Comparison of ENCODE assay signal across 8 mouse cellular contexts in the genomic region with DNA sequence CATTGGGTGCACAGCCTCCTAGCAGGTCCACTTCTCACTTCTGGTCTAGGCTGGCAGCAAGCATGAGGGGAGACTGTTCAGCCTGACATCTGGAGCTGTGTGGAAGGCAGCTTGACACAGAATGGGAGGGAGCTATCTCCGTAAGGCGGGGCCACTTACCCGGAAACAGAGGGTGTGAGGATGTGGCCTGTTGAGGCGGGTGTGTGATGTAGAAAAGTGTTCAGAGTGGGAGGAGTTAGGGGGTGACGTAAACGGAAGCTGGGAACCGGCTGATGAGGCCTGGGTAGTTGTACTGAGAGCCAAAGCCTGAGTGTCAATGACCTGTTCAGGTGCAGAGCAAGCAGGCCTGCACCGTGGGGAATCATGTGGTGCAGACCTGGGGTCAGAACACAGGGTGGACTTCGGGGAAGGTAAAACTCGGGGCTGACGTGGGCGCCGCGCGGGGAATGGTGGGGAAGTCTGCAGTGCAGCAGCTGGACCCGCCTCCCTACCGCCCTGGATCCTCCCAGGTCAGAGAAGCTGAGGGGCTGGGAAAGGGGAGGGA. TPM values are rescaled to one million over a fixed set of nuclear protein-coding genes. Genes with fewer than 3 reads are reported as not detected.
DNase-seq lines count a peak whose midpoint lies in the region; ATAC-seq and TF ChIP-seq lines count a peak whose summit lies in the region.
"Not testable (repeated sequence)": the region's sequence is repeated elsewhere in the genome, so short reads cannot be mapped to it uniquely, and the experiment has no call there.

Zfp983 (plus strand) TSS at position 261 of the 544 bp plus-strand sequence.

- peak; percentile 99 for ATAC-seq in forebrain, embryonic 11.5 days (replicated peaks; ENCODE audit: low FRiP score)
- peak; percentile 99 for ATAC-seq in heart, embryonic 16.5 days (replicated peaks; ENCODE audit: extremely low read depth, insufficient read depth, low FRiP score)
- ATAC-seq in liver, embryonic 15.5 days (ENCODE audit: insufficient read depth): peak; percentile 100
- peak; percentile 99 for ATAC-seq in neural tube, embryonic 12.5 days (ENCODE audit: low FRiP score, low read depth)

- TF ChIP-seq EP300 in CH12.LX (IDR thresholded peaks at IDR 0.05; ENCODE audit: low read length): not testable (repeated sequence)

- H3K27ac ChIP-seq in CH12.LX (ENCODE audit: insufficient read depth, low read depth): peak within 1 kb of the TSS; percentile 87
- H3K27ac ChIP-seq in forebrain, embryonic 11.5 days (ENCODE audit: low read depth, low read length): not testable (repeated sequence)
- H3K27ac ChIP-seq in heart, embryonic 16.5 days (ENCODE audit: low read length): peak within 1 kb of the TSS; percentile 78
- peak within 1 kb of the TSS; percentile 56 for H3K27ac ChIP-seq in liver, embryonic 15.5 days (replicated peaks)
- H3K27ac ChIP-seq in neural tube, embryonic 12.5 days: peak within 1 kb of the TSS; percentile 37; the same call in 1 of the 2 replicates

- WGBS in forebrain, embryonic 11.5 days: under 1% methylated on average over 17 of the region's 17 CpGs
- WGBS in heart, embryonic 16.5 days: 0% methylated on average over 17 of the region's 17 CpGs
- 0% methylated on average over 17 of the region's 17 CpGs for WGBS in liver, embryonic 15.5 days (ENCODE audit: insufficient replicate concordance)
- WGBS in neural tube, embryonic 12.5 days: under 1% methylated on average over 17 of the region's 17 CpGs

- H3K79me2 ChIP-seq in CH12.LX (replicated peaks; ENCODE audit: control insufficient read depth, extremely low read depth, insufficient read depth, poor library complexity, severe bottlenecking): not testable (repeated sequence)

- in situ Hi-C loops in CH12.LX (cut with MboI; ENCODE audit: low pct_ligation_motif_present, low pct_unique_long_range_greater_than_20kb, low sequenced_read_pairs): not testable (repeated sequence)

- H3K4me3 ChIP-seq in CH12.LX (replicated peaks in 1 of 3; ENCODE audit: low read depth in 2 of 3, low read length in 2 of 3, poor library complexity in 1 of 3): peak within 1 kb of the TSS; percentile 44 to 69 (median 48)
- H3K4me3 ChIP-seq in forebrain, embryonic 11.5 days (ENCODE audit: low read depth, low read length): peak within 1 kb of the TSS; percentile 35
- peak within 1 kb of the TSS; percentile 61 for H3K4me3 ChIP-seq in heart, embryonic 16.5 days (ENCODE audit: low read length)
- H3K4me3 ChIP-seq in liver, embryonic 15.5 days (replicated peaks): peak within 1 kb of the TSS; percentile 64
- peak within 1 kb of the TSS; percentile 40 for H3K4me3 ChIP-seq in neural tube, embryonic 12.5 days

- peak within 1 kb of the TSS; percentile 94 for H3K4me2 ChIP-seq in CH12.LX (ENCODE audit: insufficient read depth, low read depth, poor library complexity, severe bottlenecking)
- H3K4me2 ChIP-seq in forebrain, embryonic 11.5 days (ENCODE audit: low read depth, low read length, severe bottlenecking): peak within 1 kb of the TSS; percentile 43; the same call in 1 of the 2 replicates
- peak within 1 kb of the TSS; percentile 57 for H3K4me2 ChIP-seq in heart, embryonic 16.5 days (ENCODE audit: low read depth, low read length)
- peak within 1 kb of the TSS; percentile 60 for H3K4me2 ChIP-seq in liver, embryonic 15.5 days
- H3K4me2 ChIP-seq in neural tube, embryonic 12.5 days (replicated peaks): peak within 1 kb of the TSS; percentile 54

- not testable (repeated sequence) for H3K9me3 ChIP-seq in CH12.LX (replicated peaks; ENCODE audit: low read length); forebrain, embryonic 11.5 days (ENCODE audit: control insufficient read depth, low read length); heart, embryonic 16.5 days (replicated peaks; ENCODE audit: control insufficient read depth, low read length); liver, embryonic 15.5 days (replicated peaks); neural tube, embryonic 12.5 days

- dilution Hi-C loops in CH12.LX (cut with MboI; ENCODE audit: extremely low pct_ligation_motif_present, extremely low pct_unique_long_range_greater_than_20kb, low sequenced_read_pairs): not testable (repeated sequence)

- peaks cover 4 to 25% of the 10 kb centered on the region in 2 experiments for H3K4me1 ChIP-seq in CH12.LX (ENCODE audit: control insufficient read depth in 1 of 2, insufficient read depth in 2 of 2)
- H3K4me1 ChIP-seq in forebrain, embryonic 11.5 days (replicated peaks; ENCODE audit: control insufficient read depth, insufficient read depth, low read length); heart, embryonic 16.5 days (ENCODE audit: control insufficient read depth, insufficient read depth, low read length); liver, embryonic 15.5 days (replicated peaks); neural tube, embryonic 12.5 days: not testable (repeated sequence)

- not testable (repeated sequence) for TF ChIP-seq CTCF in CH12.LX (conservative IDR thresholded peaks at IDR 0.05 in 1 of 2, IDR thresholded peaks at IDR 0.05 in 1 of 2; ENCODE audit: low read depth in 2 of 2, low read length in 2 of 2)

- DNase-seq in CH12.LX (ENCODE audit: extremely low read depth): peak; percentile 96
- peak; percentile 88 for DNase-seq in c-Kit-positive CD71-positive TER-119-negative erythroid progenitor cells, embryonic 14.5 days (ENCODE audit: low read depth)
- peak; percentile 79 for DNase-seq in forebrain, embryonic 11.5 days (ENCODE audit: low spot score)
- peak; percentile 81 to 82 for DNase-seq in kidney, postnatal 36 days
- peak; percentile 83 for DNase-seq in telencephalon, adult 2 months (ENCODE audit: low read depth, low spot score)

- not testable (repeated sequence) for TF ChIP-seq RAD21 in CH12.LX (IDR thresholded peaks at IDR 0.05; ENCODE audit: low read depth, low read length)

- not testable (repeated sequence) for H3K27me3 ChIP-seq in CH12.LX (replicated peaks); forebrain, embryonic 11.5 days (ENCODE audit: control insufficient read depth, insufficient read depth, low read length); heart, embryonic 16.5 days (ENCODE audit: control insufficient read depth, insufficient read depth, low read length); liver, embryonic 15.5 days; neural tube, embryonic 12.5 days (replicated peaks)

- H3K9ac ChIP-seq in CH12.LX (ENCODE audit: insufficient read depth, low read depth): peak within 1 kb of the TSS; percentile 75
- peak within 1 kb of the TSS; percentile 50 for H3K9ac ChIP-seq in forebrain, embryonic 11.5 days (ENCODE audit: low read length)
- peak within 1 kb of the TSS; percentile 62 for H3K9ac ChIP-seq in heart, embryonic 16.5 days (ENCODE audit: low read length)
- H3K9ac ChIP-seq in liver, embryonic 15.5 days: peak within 1 kb of the TSS; percentile 48
- peak within 1 kb of the TSS; percentile 38 for H3K9ac ChIP-seq in neural tube, embryonic 12.5 days

- TF ChIP-seq POLR2A in CH12.LX (IDR thresholded peaks at IDR 0.05; ENCODE audit: low read depth, low read length): peak; percentile 77

- not testable (repeated sequence) for H3K36me3 ChIP-seq in CH12.LX (replicated peaks in 1 of 2; ENCODE audit: control insufficient read depth in 1 of 2, insufficient read depth in 1 of 2, low read length in 1 of 2); forebrain, embryonic 11.5 days (ENCODE audit: control insufficient read depth, insufficient read depth, low read length); heart, embryonic 16.5 days (ENCODE audit: control insufficient read depth, insufficient read depth); liver, embryonic 15.5 days (replicated peaks); neural tube, embryonic 12.5 days

TF ChIP-seq in CH12.LX, 34 proteins besides CTCF, POLR2A, EP300 and RAD21:
- TF ChIP-seq ELF1 (IDR thresholded peaks at IDR 0.05; ENCODE audit: low read depth, low read length) (peak; percentile 90), IRF4 (IDR thresholded peaks at IDR 0.05; ENCODE audit: low read depth, low read length) (peak; percentile 6; the same call in 1 of the 2 replicates), HCFC1 (IDR thresholded peaks at IDR 0.05; ENCODE audit: low read depth, low read length) (peak; percentile 70), ETS1 (conservative IDR thresholded peaks at IDR 0.05; ENCODE audit: low read depth, low read length) (0 out of 2 replicates have a peak, but pooled peaks have one; percentile 26), TCF12 (IDR thresholded peaks at IDR 0.05; ENCODE audit: low read depth, low read length) (peak; percentile 76; the same call in 1 of the 2 replicates), TBP (conservative IDR thresholded peaks at IDR 0.05; ENCODE audit: low read depth, low read length) (0 out of 2 replicates have a peak, but pooled peaks have one; percentile 49), ZMIZ1 (IDR thresholded peaks at IDR 0.05; ENCODE audit: low read depth, low read length) (peak; percentile 77; the same call in 1 of the 2 replicates), MAZ (IDR thresholded peaks at IDR 0.05; ENCODE audit: low read depth, low read length) (0 out of 2 replicates have a peak, but pooled peaks have one; percentile 37), POLR2AphosphoS2 (IDR thresholded peaks at IDR 0.05; ENCODE audit: low read depth, low read length) (peak; percentile 76; the same call in 1 of the 2 replicates), MXI1 (IDR thresholded peaks at IDR 0.05; ENCODE audit: low read depth, low read length) (peak; percentile 52; the same call in 1 of the 2 replicates), SIN3A (IDR thresholded peaks at IDR 0.05; ENCODE audit: low read length) (peak; percentile 67), MEF2A (IDR thresholded peaks at IDR 0.05; ENCODE audit: borderline replicate concordance, low read depth, low read length) (0 out of 2 replicates have a peak, but pooled peaks have one; percentile 18), NELFE (IDR thresholded peaks at IDR 0.05; ENCODE audit: low read depth, low read length) (peak; percentile 80)

RNA-seq across cellular contexts. Expression of gene Zfp983, which starts in this region (rescaled TPM):
- total RNA-seq in CH12.LX (2012; rRNA removed): 0.93 and 1.1 TPM in 2 replicates
- total RNA-seq in CH12.LX (2014; rRNA removed): 2.1 and 2.3 TPM in 2 replicates
- polyA plus RNA-seq in CH12.LX (2012; ENCODE audit: insufficient read length, low read depth): 0.87 and 1.1 TPM in 2 replicates
- polyA plus RNA-seq in forebrain, embryonic 11.5 days (2014; fragmentation: Nextera tagmentation; extraction: Ambion mirVana): 5.4 and 7.2 TPM in 2 replicates
- polyA plus RNA-seq in heart, embryonic 16.5 days (2015; fragmentation: Nextera tagmentation; extraction: Ambion mirVana): 2.9 and 3.3 TPM in 2 replicates
- 0.89 and 1.0 TPM in 2 replicates for polyA plus RNA-seq in liver, embryonic 15.5 days (2015; fragmentation: Nextera tagmentation; extraction: Ambion mirVana)
- polyA plus RNA-seq in neural tube, embryonic 12.5 days (2016; fragmentation: Nextera tagmentation; extraction: Ambion mirVana): 7.8 and 9.2 TPM in 2 replicates

Comparison
In these comparisons a context has a peak if more than half of its experiments do, and no peak if none do; other contexts are left out.
1. H3K4me2 ChIP-seq: peak in every context shown above with its lines; median percentile 94 in CH12.LX; 60 in liver, embryonic 15.5 days; 57 in heart, embryonic 16.5 days; 54 in neural tube, embryonic 12.5 days; 43 in forebrain, embryonic 11.5 days.